Mouse (Mus musculus): ENCODE measurements around the gene Taf1b.
"Not testable (repeated sequence)": the region's sequence is repeated elsewhere in the genome, so short reads cannot be mapped to it uniquely, and the experiment has no call there.

DNA sequence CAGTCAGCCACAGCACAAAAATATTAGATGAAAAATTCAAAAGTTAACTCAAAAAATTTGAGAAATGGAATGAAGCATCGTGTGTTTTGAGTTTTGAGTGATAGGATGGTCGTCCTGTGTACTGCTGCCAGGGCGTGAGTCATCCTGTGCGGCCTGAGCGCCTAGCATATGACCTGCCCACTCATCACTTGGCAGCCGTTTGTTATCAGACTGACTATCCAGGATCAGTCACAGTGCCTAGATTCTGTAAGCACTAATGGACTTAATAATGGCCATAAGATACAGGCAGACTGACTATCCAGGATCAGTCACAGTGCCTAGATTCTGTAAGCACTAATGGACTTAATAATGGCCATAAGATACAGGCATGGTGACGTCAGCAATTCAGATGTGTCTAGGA is 26.9 kb downstream of the Taf1b start:
- not testable (repeated sequence) for TF ChIP-seq CTCF (IDR thresholded peaks at IDR 0.05; ENCODE audit: low read depth, low read length); POLR2A (IDR thresholded peaks at IDR 0.05; ENCODE audit: insufficient read depth, low read length); EP300 (IDR thresholded peaks at IDR 0.05; ENCODE audit: insufficient read depth, low read depth, low read length)

Data from ES-Bruce4 (cell line).